ENCODE assay signal across 8 mouse cellular contexts in the genomic region with DNA sequence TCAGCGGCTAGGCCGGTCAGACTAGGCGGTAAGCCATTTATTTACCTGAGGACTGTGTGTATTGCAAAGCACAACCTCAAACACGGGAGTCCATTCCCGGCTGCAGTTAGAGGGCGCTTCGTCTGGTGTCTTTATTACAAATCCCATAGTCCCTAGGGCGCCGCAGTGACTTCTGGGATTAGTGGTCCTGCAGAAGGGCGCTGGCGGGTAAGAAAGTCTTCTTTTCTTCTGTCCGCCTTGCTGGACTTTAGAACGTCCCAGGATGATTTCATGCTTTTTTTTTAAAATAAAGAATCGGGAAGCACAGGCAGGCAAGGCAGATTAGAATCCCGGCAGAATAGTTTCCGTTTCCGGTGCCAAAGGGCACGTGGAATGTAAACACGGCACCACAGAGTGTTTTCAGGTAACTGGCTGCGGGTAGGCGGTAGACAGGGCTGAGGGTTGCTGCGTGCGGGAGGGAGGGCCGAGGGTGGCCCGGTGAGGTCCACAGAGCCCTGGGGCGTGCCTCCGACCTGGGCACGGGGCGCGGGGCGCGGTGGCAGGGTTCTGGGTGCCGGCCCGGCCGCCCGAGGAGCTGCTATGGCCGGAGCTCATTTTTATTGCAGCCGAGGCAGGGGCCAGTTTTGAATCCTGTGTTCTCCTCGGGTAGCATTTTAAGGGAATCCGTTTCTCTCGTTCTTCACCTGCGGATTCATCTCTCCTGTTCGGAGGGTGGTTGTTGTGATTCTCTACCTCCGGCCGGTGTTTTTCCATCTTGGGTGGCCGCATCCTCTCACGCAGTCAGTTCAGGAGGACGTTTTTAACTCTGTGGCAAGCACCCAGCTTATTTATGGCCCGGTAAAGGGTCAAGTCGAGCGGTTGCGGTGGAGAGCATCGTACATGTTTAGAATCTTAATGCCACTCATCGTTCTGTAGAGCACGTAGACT. TPM values are rescaled to one million over a fixed set of nuclear protein-coding genes. Genes with fewer than 3 reads are reported as not detected.
DNase-seq lines count a peak whose midpoint lies in the region; ATAC-seq lines count a peak whose summit lies in the region.

A gene (plus strand): TSS at position 160 of the 927 bp plus-strand sequence.

- peak; percentile 80 to 95 for DNase-seq in adrenal gland, adult (ENCODE audit: inconsistent age in 2 of 2, low spot score in 1 of 2)
- DNase-seq in embryo, embryonic 10 days (ENCODE audit: low spot score) = peak; percentile 82
- peak; percentile 68 for DNase-seq in gastrocnemius, postnatal 10 days
- DNase-seq in induced T-regulatory cell, adult 2 months (ENCODE audit: low read depth) = peak; percentile 82
- peak; percentile 66 to 77 for DNase-seq in left cerebral cortex, adult 8-10 months (ENCODE audit: low spot score in 2 of 2)
- peak; percentile 86 for DNase-seq in right cerebral cortex, adult 18-20 months
- peak; percentile 62 for DNase-seq in urinary bladder, adult 2 months (ENCODE audit: low spot score)

- peak; percentile 68 for ATAC-seq in megakaryocyte, adult 5-6 weeks (ENCODE audit: poor library complexity, severe bottlenecking)

RNA-seq across cellular contexts. Expression of the gene that starts here (rescaled TPM):
- total RNA-seq in gastrocnemius, postnatal 10 days (2021) = 10 to 100 TPM; 34.9 to 35.4 TPM
- 100 to 1,000 TPM in 1 of 4 experiments, 10 to 100 TPM in 3; 81.2 to 100 (median 86.1) TPM for total RNA-seq in left cerebral cortex, adult 8-10 months (2022)
- 21.6 and 23.1 TPM in 2 replicates for total RNA-seq in megakaryocyte, adult 5-6 weeks (2015)
- total RNA-seq in megakaryocyte, adult 5-6 weeks (2017) = 34.1 and 38.5 TPM in 2 replicates
- 31.0 and 38.4 TPM in 2 replicates for polyA plus RNA-seq in urinary bladder, adult 2 months (2012; rRNA removed)

Comparison
In these comparisons a context has a peak if more than half of its experiments do, and no peak if none do; other contexts are left out.
1. Peak in every context shown above with its lines: DNase-seq and ATAC-seq.